Mouse (Mus musculus): ENCODE results near the gene Cramp1l.

Cramp1l gene

GRCm38 (mm10) chr17:25015655-25016291, at the start of gene Cramp1l, which contains the start of gene Ift140:
Gene Cramp1l (minus strand): TSS chr17:25015788.
Gene Ift140 (plus strand): TSS chr17:25016085.
- under 1% methylated on average over 62 of the region's 62 CpGs for WGBS

GRCm38 (mm10) chr17:25065189-25065588, 49.6 kb upstream of the Cramp1l start:
- WGBS: 74% methylated on average over 3 of the region's 3 CpGs

DNA sequence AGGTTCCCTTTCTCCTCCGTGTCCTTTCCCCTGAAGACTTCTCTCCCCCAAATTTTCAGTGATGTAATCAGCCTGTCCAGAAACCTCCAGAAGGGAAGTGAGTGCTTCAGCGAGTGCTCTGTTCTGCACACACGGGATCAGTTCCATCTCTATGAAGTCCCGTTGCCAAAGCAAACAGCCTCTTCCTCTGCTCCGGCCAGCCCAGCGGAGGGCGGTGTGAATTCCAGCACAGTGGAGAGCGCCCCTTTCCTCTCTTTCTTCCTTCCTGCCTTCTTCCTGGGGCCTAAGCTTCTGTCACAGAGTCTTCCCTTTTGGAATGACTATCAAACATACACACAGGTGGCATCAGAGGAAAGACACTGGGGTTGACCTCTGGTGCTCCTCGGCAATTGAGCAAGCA, 48.8 kb upstream of the Cramp1l start:
- 77% methylated on average over 9 of the region's 9 CpGs for WGBS

DNA sequence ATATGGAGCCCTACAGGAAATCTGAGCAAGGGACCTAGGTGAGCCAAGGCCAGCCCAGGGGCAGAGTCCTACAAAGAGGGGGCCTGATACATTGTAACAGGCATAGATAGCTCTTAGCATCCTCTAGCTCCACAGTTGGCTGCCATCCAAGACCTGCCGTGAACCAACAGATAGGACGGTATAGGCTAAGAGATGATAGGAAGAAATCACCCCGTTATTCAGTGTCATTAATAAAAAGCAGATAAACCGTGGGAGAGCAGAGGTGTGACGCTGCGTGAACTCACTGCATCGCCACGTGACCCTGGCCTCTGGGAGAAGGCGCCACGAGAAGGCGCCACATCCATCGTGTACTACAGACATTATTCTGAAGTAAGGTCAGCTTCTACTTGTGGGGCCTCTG, 48.3 kb upstream of the Cramp1l start:
- 64% methylated on average over 12 of the region's 12 CpGs for WGBS

DNA sequence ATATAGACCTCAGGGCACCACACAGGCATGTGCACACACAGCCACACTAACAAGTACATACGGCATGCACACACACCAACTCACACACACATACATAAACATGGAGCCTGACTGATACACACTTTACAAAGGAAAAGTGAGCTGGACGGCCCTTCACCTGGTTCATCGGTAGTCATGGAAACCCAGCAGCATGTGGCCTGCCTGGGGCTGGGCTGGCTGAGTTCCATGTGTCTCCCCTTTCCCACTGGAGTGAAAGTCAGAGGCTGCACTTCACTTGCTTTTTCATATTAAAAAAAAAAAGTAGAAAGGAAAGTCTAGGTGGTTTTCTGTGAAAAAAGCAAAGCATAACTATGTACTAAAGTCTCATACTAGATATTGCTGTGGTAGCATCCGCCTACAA, 47.7 kb upstream of the Cramp1l start:
- 84% methylated on average over 4 of the region's 4 CpGs for WGBS

GRCm38 (mm10) chr17:25057041-25057440, 41.5 kb upstream of the Cramp1l start:
- WGBS: 94% methylated on average over 6 of the region's 6 CpGs

GRCm38 (mm10) chr17:25053274-25053673, 37.7 kb upstream of the Cramp1l start:
- WGBS: 43% methylated on average over 9 of the region's 9 CpGs

DNA sequence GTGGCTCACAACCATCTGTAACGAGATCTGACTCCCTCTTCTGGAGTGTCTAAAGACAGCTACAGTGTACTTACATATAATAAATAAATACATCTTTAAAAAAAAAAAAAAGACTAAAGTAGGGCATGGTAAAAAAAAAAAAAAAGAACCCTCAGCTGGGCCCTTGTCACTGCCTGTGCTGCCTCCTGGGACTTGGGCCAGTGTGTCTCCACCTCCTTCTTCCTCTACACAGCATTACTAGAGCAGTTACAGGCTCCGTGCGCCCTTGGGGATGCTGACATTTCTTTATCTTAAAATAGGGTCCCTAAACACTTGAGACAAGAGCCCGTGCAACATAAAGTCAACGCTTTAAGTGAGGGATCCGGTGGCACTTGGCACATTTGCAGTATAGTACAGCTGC, 31.6 kb upstream of the Cramp1l start:
- 48% methylated on average over 6 of the region's 6 CpGs for WGBS

DNA sequence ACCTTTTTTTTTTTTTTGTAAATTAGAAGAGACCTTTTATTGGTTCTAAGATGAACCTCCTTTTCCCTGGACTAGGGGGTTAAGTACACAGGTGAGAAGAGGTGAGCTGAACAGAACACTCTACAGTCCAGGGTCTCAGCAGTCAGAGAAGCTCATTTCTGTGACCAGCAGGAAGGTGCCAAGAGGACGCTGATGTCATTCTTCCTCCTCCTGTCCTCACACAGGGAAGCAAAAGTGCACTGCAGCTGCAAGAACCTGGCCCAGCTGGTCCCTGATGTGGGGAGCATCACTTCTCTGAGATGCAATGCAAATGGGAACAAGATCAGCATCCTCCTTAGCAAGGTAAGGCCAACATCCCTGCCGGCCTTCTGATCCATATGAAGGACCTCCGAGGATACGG, 29.7 kb upstream of the Cramp1l start:
- WGBS: 86% methylated on average over 4 of the region's 4 CpGs

GRCm38 (mm10) chr17:25044879-25045278, 29.3 kb upstream of the Cramp1l start:
- WGBS: 78% methylated on average over 7 of the region's 7 CpGs

- WGBS: 68% methylated on average over 4 of the region's 4 CpGs
These were observed 20.6 kb upstream of the Cramp1l start for GRCm38 (mm10) chr17:25036183-25036582.

- WGBS: under 1% methylated on average over 55 of the region's 55 CpGs
These were observed 924 bp upstream of the Cramp1l start for GRCm38 (mm10) chr17:25016292-25017132.

DNA sequence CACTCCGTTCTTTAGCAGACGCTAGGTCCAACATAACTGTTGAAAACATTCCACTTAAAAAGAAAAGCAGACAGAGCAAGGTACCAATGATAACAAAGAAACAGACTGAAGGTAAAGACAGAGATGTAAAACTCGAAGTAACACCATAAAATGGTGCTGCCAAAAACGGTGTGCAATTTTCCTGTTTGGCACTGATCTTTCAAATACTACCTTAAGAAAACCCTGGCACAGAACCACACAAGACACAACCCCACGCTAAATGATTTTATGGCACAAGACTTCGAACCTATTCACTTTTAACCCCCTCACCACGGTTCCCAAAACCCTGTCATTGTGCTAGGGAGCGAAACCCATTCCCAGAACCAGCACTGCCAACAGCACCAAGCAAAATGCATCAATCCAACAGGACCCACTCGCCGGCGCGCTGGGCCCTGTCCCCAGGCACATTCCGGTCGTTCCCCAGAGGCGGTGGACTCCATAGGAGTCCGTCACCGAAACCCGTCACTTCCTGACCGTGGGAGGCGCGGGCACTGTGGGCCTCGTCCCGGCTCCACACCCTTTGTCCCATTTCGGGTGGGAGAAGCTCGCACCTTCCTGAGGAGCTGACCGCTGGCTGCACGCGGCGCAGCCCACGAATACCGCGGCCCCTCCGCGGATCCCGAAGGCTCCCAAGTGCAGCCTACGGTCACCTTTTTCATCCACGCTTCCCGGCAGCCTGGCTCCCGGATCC, 582 bp downstream of the Cramp1l start:
- under 1% methylated on average over 39 of the region's 39 CpGs for WGBS

DNA sequence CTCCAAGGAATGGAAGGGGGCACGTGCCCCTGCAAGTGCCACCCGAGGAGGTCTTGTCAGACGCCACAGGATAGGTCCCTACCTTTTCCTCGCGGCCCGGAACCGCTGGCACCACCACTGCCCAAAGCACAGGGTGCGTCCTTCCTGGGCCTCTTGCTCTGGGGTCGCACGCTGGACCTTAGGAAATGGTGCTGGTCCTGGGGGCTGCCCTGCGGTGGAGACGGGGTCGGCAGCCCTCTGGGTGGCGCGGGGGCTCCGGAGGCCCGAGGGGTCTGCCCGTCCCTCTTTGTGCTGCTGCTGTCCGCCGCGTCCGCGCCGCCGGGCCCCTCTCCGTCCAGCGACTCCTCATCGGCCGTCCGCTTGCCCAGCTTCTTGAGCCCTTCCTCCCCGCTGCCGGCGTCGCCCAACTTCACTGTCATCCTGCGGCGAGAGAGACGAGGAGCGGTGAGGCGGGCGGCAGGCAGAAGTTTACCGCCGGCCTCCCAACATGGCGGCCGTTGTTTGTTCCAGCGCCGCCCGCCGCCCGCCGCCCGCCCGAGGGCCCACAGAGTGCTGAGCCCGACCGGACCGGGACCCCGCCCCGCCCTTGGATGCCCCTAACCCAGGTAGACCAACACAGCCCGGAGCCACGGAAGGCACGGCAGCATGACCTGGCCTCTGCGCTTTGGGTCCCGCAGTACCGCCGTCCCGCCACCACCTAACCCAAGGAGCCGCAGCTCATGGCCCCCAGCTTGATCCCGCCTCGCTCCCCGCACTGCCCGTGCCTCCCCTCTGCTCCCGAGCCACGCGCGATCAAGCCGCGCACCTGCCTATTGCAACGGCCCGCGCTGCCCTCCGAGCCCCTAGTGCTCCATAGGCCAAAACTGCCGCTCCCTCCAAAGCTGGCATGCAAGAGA, 1.7 kb downstream of the Cramp1l start:
- WGBS: under 1% methylated on average over 81 of the region's 81 CpGs

- 97% methylated on average over 3 of the region's 3 CpGs for WGBS
These were observed 10.5 kb downstream of the Cramp1l start for GRCm38 (mm10) chr17:25005102-25005501.

DNA sequence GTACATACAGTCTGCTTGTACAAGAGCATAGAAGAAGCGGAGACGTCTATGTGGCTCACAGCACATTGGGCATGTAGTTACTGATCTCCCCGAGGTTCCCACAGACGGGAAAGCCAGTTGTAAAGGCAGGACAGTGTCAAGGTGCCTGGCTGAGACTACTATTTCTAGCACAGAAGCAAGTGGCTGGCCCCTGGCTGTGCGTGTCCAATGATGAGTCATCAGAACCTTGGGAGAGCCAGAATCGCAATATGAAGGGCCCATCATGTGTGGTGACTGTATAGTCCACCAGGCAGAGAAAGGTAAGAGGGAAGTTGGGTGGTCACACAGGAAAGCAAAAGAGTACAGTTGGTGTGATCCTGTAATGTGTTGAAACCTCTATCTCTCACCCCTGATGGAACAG, 20.9 kb downstream of the Cramp1l start:
- 77% methylated on average over 6 of the region's 6 CpGs for WGBS

GRCm38 (mm10) chr17:24987221-24987620, 28.4 kb downstream of the Cramp1l start:
- WGBS: 38% methylated on average over 6 of the region's 6 CpGs

DNA sequence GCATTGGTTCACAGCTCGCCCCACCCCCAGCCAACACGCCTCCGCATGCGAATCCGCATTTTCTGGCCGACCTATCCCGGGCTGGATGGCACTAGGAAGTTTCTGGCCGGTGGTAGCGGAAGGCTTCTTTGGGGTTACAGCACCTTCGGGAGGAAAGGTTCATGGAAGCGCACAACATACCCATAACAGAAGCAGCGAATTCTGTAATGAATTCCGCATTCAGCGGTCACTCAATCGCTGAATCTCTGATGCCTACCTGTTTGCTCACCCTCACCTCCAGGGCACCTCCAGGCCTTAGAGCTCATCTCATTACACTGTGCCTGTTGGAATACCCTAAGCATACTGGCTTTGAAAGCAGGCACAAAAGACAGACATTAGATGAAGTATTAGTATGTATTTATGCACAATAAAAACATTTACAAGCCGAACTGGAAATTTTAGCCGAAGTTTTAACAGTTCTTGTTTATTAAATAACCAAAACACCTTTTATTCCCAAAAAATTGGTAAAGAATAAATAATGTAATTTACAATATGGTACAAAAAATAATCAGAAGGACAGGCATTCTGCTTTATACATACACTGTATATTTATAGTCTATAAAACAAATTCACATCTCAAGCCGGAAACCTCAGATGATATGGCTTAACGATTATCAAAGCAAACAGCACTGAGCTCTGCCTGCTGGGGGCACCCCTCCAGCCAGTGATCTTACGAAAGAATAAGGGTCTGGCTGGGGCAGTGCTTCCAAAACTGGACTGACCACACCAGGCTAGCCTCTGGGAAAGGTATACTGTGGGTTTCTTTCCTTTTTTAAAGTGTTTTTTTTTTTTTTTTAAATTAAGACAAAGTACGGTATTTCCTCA, 54.5 kb downstream of the Cramp1l start:
- WGBS: 12% methylated on average over 21 of the region's 21 CpGs

DNA sequence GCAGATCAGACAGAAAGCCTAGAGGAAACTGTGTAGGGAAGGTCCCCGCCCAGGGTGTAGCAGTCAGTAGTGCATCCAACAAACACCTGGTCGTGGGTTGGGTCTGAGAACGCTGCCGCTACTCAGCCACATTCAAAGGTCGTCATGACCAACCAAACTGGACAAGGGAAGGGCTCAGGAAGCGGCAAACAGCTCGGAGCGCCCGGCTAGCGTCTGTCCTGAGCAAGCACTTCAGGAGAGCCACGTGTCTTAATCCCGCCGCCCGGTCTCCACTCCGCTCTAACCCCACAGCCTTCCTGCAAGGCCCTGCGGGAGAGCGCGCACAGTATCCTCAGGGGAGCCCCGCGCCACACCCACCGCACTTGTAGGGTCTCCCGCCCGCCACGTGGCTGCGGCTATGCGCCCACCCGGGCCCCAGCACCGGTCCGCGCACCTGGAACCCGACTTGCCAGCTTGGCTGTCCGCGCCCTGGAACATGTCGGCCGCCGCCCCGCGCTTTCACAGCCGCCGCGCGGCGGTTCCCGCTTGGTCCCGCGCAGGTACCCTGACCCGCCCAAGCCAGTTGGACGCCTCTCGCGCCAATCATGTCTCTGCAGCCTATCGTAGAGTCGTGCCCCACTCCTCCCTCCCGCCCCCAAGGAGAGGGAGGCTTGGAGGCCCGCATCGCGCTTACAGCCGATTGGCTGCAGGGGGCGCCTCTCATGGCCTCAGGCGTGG, 55.3 kb downstream of the Cramp1l start, which contains the start of gene Jpt2:
TSS of gene Jpt2 (minus strand) at position 555 of the 717 bp plus-strand sequence.
- under 1% methylated on average over 59 of the region's 59 CpGs for WGBS

DNA sequence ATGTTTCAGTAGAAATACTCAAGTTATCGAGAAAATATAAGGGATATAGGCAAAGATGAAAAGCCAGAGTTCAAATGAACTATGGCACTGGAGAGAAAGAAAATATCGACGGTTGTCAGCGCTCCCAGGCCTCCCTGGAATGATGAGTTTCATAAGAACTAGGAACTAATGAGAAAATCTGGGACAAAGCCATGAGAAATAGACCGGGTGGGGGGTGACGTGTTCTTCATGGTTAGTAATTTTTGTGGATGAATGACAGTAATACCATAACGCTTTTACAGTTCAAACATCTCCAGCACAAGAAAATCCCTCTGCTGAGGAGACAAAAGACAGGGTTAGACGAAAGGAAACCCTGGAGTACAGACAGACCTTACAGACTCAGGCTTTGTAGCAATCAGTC, 56.2 kb downstream of the Cramp1l start:
- WGBS: 45% methylated on average over 8 of the region's 8 CpGs

All from cerebral cortex, adult 2 months (tissue).